Mouse (Mus musculus): ENCODE measurements around the gene Efcab11. TPM values are rescaled to one million over a fixed set of nuclear protein-coding genes. Genes with fewer than 3 reads are reported as not detected.

The Efcab11 gene
- polyA plus RNA-seq, 1 experiment from 2014 or later, result 12.5 TPM

- Histone ChIP-seq H3K36me3 (ENCODE audit: control insufficient read depth, insufficient read depth, low read length) (no peaks in the 10 kb centered on the region), H3K9ac (ENCODE audit: low read length) (peak overlapping the region; percentile 17; the same call in 1 of the 2 replicates), H3K27me3 (replicated peaks; ENCODE audit: control insufficient read depth, insufficient read depth, low read length) (no peaks in the 10 kb centered on the region), H3K4me1 (ENCODE audit: control insufficient read depth, insufficient read depth, low read length) (peaks cover 17% of the 10 kb centered on the region), H3K4me3 (ENCODE audit: low read depth, low read length) (peak overlapping the region; percentile 0; the same call in 1 of the 2 replicates), H3K9me3 (replicated peaks; ENCODE audit: control insufficient read depth, low read length) (no peaks in the 10 kb centered on the region), H3K27ac (ENCODE audit: low read depth, low read length) (no peak overlapping the region), H3K4me2 (ENCODE audit: low read length) (peak overlapping the region; percentile 35)
- ATAC-seq (peak; percentile 33), DNase-seq (ENCODE audit: low spot score) (peak; percentile 57)
- WGBS, result 10% methylated on average over 18 of the region's 18 CpGs
Measured at GRCm38 (mm10) chr12:99756914-99757687, 127.1 kb downstream of the Efcab11 start.

GRCm38 (mm10) chr12:99756213-99756612 is 128.0 kb downstream of the Efcab11 start:
- peak overlapping the region; percentile 35 for H3K4me2 ChIP-seq (ENCODE audit: low read length)
- 65% methylated on average over 9 of the region's 9 CpGs for WGBS

GRCm38 (mm10) chr12:99752986-99753385 is 131.3 kb downstream of the Efcab11 start:
- Histone ChIP-seq H3K36me3 (ENCODE audit: control insufficient read depth, insufficient read depth, low read length) (no peaks in the 10 kb centered on the region), H3K9me3 (replicated peaks; ENCODE audit: control insufficient read depth, low read length) (no peaks in the 10 kb centered on the region), H3K4me1 (ENCODE audit: control insufficient read depth, insufficient read depth, low read length) (peaks cover 14% of the 10 kb centered on the region), H3K27ac (ENCODE audit: low read depth, low read length) (no peak overlapping the region), H3K4me3 (ENCODE audit: low read depth, low read length) (no peak overlapping the region), H3K4me2 (ENCODE audit: low read length) (no peak overlapping the region), H3K9ac (ENCODE audit: low read length) (no peak overlapping the region), H3K27me3 (replicated peaks; ENCODE audit: control insufficient read depth, insufficient read depth, low read length) (no peaks in the 10 kb centered on the region)
- ATAC-seq (no peak), DNase-seq (ENCODE audit: low spot score) (no peak)
- 87% methylated on average over 11 of the region's 11 CpGs for WGBS

More at GRCm38 (mm10) chr12:99756213-99756612, 128.0 kb downstream of the Efcab11 start:
- Histone ChIP-seq H3K36me3 (ENCODE audit: control insufficient read depth, insufficient read depth, low read length) (no peaks in the 10 kb centered on the region), H3K27me3 (replicated peaks; ENCODE audit: control insufficient read depth, insufficient read depth, low read length) (no peaks in the 10 kb centered on the region), H3K4me3 (ENCODE audit: low read depth, low read length) (no peak overlapping the region), H3K9me3 (replicated peaks; ENCODE audit: control insufficient read depth, low read length) (no peaks in the 10 kb centered on the region), H3K4me1 (ENCODE audit: control insufficient read depth, insufficient read depth, low read length) (peaks cover 17% of the 10 kb centered on the region), H3K9ac (ENCODE audit: low read length) (no peak overlapping the region), H3K27ac (ENCODE audit: low read depth, low read length) (no peak overlapping the region)
- ATAC-seq, result peak; percentile 28
- DNase-seq (ENCODE audit: low spot score), result no peak

GRCm38 (mm10) chr12:99749391-99749790 is 134.8 kb downstream of the Efcab11 start:
- ATAC-seq (no peak), DNase-seq (ENCODE audit: low spot score) (no peak)

GRCm38 (mm10) chr12:99741631-99742030 is 142.6 kb downstream of the Efcab11 start:
- H3K4me2 ChIP-seq (ENCODE audit: low read length), result no peak overlapping the region
- H3K27ac ChIP-seq (ENCODE audit: low read depth, low read length), result no peak overlapping the region
- no peak overlapping the region for H3K4me3 ChIP-seq (ENCODE audit: low read depth, low read length)
- H3K9me3 ChIP-seq (replicated peaks; ENCODE audit: control insufficient read depth, low read length), result no peaks in the 10 kb centered on the region
- H3K9ac ChIP-seq (ENCODE audit: low read length), result no peak overlapping the region
- no peak for ATAC-seq
- peaks cover 3% of the 10 kb centered on the region; the same call in 1 of the 2 replicates for H3K4me1 ChIP-seq (ENCODE audit: control insufficient read depth, insufficient read depth, low read length)
- H3K27me3 ChIP-seq (replicated peaks; ENCODE audit: control insufficient read depth, insufficient read depth, low read length), result no peaks in the 10 kb centered on the region
- no peak for DNase-seq (ENCODE audit: low spot score)
- WGBS, result 91% methylated on average over 8 of the region's 8 CpGs
- no peaks in the 10 kb centered on the region for H3K36me3 ChIP-seq (ENCODE audit: control insufficient read depth, insufficient read depth, low read length)

More at GRCm38 (mm10) chr12:99749391-99749790, 134.8 kb downstream of the Efcab11 start:
- no peak overlapping the region for H3K4me2 ChIP-seq (ENCODE audit: low read length)
- no peaks in the 10 kb centered on the region for H3K9me3 ChIP-seq (replicated peaks; ENCODE audit: control insufficient read depth, low read length)
- no peak overlapping the region for H3K4me3 ChIP-seq (ENCODE audit: low read depth, low read length)
- WGBS, result 90% methylated on average over 3 of the region's 3 CpGs
- H3K4me1 ChIP-seq (ENCODE audit: control insufficient read depth, insufficient read depth, low read length), result no peaks in the 10 kb centered on the region
- H3K27me3 ChIP-seq (replicated peaks; ENCODE audit: control insufficient read depth, insufficient read depth, low read length), result no peaks in the 10 kb centered on the region
- no peak overlapping the region for H3K9ac ChIP-seq (ENCODE audit: low read length)
- H3K27ac ChIP-seq (ENCODE audit: low read depth, low read length), result no peak overlapping the region
- no peaks in the 10 kb centered on the region for H3K36me3 ChIP-seq (ENCODE audit: control insufficient read depth, insufficient read depth, low read length)

- H3K4me2 ChIP-seq (ENCODE audit: low read length), result no peak overlapping the region
- no peak overlapping the region for H3K27ac ChIP-seq (ENCODE audit: low read depth, low read length)
- 69% methylated on average over 5 of the region's 5 CpGs for WGBS
- ATAC-seq (no peak), DNase-seq (ENCODE audit: low spot score) (no peak)
- H3K4me3 ChIP-seq (ENCODE audit: low read depth, low read length), result no peak overlapping the region
- H3K36me3 ChIP-seq (ENCODE audit: control insufficient read depth, insufficient read depth, low read length), result no peaks in the 10 kb centered on the region
- peaks cover 3% of the 10 kb centered on the region for H3K4me1 ChIP-seq (ENCODE audit: control insufficient read depth, insufficient read depth, low read length)
- no peaks in the 10 kb centered on the region for H3K9me3 ChIP-seq (replicated peaks; ENCODE audit: control insufficient read depth, low read length)
- no peak overlapping the region for H3K9ac ChIP-seq (ENCODE audit: low read length)
- no peaks in the 10 kb centered on the region for H3K27me3 ChIP-seq (replicated peaks; ENCODE audit: control insufficient read depth, insufficient read depth, low read length)
Measured at GRCm38 (mm10) chr12:99739211-99739610, 145.0 kb downstream of the Efcab11 start.

- Histone ChIP-seq H3K27me3 (replicated peaks; ENCODE audit: control insufficient read depth, insufficient read depth, low read length) (no peaks in the 10 kb centered on the region), H3K4me1 (ENCODE audit: control insufficient read depth, insufficient read depth, low read length) (peaks cover 3% of the 10 kb centered on the region), H3K9me3 (replicated peaks; ENCODE audit: control insufficient read depth, low read length) (no peaks in the 10 kb centered on the region), H3K36me3 (ENCODE audit: control insufficient read depth, insufficient read depth, low read length) (no peaks in the 10 kb centered on the region), H3K27ac (ENCODE audit: low read depth, low read length) (no peak overlapping the region), H3K4me3 (ENCODE audit: low read depth, low read length) (no peak overlapping the region), H3K9ac (ENCODE audit: low read length) (no peak overlapping the region), H3K4me2 (ENCODE audit: low read length) (no peak overlapping the region)
- WGBS, result 88% methylated on average over 6 of the region's 6 CpGs
- ATAC-seq (no peak), DNase-seq (ENCODE audit: low spot score) (no peak)
Measured at GRCm38 (mm10) chr12:99738256-99738655, 146.0 kb downstream of the Efcab11 start.

GRCm38 (mm10) chr12:99736971-99737370 is 147.3 kb downstream of the Efcab11 start:
- DNase-seq (ENCODE audit: low spot score) (no peak), ATAC-seq (no peak; the same call in 1 of the 2 replicates)
- H3K4me2 ChIP-seq (ENCODE audit: low read length), result no peak overlapping the region
- no peaks in the 10 kb centered on the region for H3K36me3 ChIP-seq (ENCODE audit: control insufficient read depth, insufficient read depth, low read length)
- H3K27me3 ChIP-seq (replicated peaks; ENCODE audit: control insufficient read depth, insufficient read depth, low read length), result no peaks in the 10 kb centered on the region
- no peak overlapping the region for H3K9ac ChIP-seq (ENCODE audit: low read length)
- H3K9me3 ChIP-seq (replicated peaks; ENCODE audit: control insufficient read depth, low read length), result no peaks in the 10 kb centered on the region
- no peak overlapping the region for H3K27ac ChIP-seq (ENCODE audit: low read depth, low read length)
- peaks cover 3% of the 10 kb centered on the region for H3K4me1 ChIP-seq (ENCODE audit: control insufficient read depth, insufficient read depth, low read length)
- 49% methylated on average over 3 of the region's 3 CpGs for WGBS
- H3K4me3 ChIP-seq (ENCODE audit: low read depth, low read length), result no peak overlapping the region

GRCm38 (mm10) chr12:99735172-99735571 is 149.1 kb downstream of the Efcab11 start:
- ATAC-seq, result 0 out of 2 replicates have a peak, but pooled peaks have one; percentile 37
- Histone ChIP-seq H3K27me3 (replicated peaks; ENCODE audit: control insufficient read depth, insufficient read depth, low read length) (no peaks in the 10 kb centered on the region), H3K4me3 (ENCODE audit: low read depth, low read length) (no peak overlapping the region), H3K4me1 (ENCODE audit: control insufficient read depth, insufficient read depth, low read length) (peaks cover 3% of the 10 kb centered on the region), H3K9me3 (replicated peaks; ENCODE audit: control insufficient read depth, low read length) (no peaks in the 10 kb centered on the region), H3K27ac (ENCODE audit: low read depth, low read length) (no peak overlapping the region), H3K4me2 (ENCODE audit: low read length) (no peak overlapping the region), H3K9ac (ENCODE audit: low read length) (no peak overlapping the region), H3K36me3 (ENCODE audit: control insufficient read depth, insufficient read depth, low read length) (no peaks in the 10 kb centered on the region)
- peak; percentile 41 for DNase-seq (ENCODE audit: low spot score)
- WGBS, result 33% methylated on average over 10 of the region's 10 CpGs

Measured in forebrain, embryonic 14.5 days (tissue).